Mouse (Mus musculus): ENCODE measurements around the gene Rapgef4. TPM values are rescaled to one million over a fixed set of nuclear protein-coding genes. Genes with fewer than 3 reads are reported as not detected.

The Rapgef4 gene
- total RNA-seq, 2 experiments from 2014 or later = 1.2 to 4.2 TPM

- DNase-seq (ENCODE audit: low spot score) = no peak
These were observed 197.0 kb downstream of the Rapgef4 start for GRCm38 (mm10) chr2:72178025-72178424.

GRCm38 (mm10) chr2:72178515-72178914 lies 197.5 kb downstream of the Rapgef4 start:
- DNase-seq (ENCODE audit: low spot score) = no peak

DNA sequence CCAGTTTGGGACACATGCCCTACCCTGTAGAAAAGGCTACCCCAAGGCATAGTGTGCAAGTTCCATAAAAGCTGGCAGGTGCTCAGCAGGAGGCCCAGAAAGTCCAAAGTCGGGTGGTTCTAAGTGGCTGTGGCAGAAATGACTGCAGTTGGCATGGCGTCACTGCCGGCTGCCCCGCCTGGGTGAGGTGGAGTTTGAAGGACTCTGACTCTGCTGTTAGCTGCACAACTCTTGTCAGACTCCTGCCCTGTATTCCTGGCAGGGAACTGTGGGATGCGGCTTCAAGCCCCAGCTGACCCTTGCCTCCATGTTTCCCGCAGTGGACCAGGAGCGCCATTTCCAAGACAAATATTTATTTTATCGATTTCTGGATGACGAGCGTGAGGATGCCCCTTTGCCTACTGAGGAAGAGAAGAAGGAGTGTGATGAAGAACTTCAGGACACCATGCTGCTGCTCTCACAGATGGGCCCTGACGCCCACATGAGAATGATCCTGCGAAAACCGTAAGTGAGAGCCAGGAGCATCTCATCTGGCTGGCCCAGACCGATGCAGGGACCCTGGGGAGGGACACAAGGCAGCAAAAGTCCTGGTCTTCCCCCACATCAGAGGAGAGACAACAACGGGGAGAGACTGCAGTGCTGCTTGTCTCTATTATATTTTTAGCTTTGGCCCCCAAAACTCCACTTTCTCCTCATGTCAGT lies 198.7 kb downstream of the Rapgef4 start:
- no peak for DNase-seq (ENCODE audit: low spot score)

GRCm38 (mm10) chr2:72181443-72181842 lies 200.4 kb downstream of the Rapgef4 start:
- DNase-seq (ENCODE audit: low spot score) = no peak

DNA sequence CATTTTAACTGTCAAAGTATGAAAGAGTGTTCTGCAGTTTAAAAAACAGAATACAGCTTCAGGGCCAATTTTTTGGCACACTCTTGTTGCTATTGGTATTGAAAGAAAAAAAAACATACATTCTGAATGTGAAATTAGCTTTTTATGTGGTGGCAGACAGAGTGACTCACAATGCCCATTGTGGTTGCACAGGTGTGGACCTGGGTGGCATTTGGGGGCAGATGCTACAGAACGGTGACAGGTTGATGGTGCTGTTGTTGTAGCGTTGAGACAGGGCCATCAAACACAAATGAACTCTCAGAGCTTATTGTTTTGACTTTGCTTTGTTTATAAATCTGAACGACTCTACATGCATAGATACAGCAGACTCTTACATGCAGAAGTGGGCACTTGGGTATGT lies 202.7 kb downstream of the Rapgef4 start:
- no peak for DNase-seq (ENCODE audit: low spot score)

DNA sequence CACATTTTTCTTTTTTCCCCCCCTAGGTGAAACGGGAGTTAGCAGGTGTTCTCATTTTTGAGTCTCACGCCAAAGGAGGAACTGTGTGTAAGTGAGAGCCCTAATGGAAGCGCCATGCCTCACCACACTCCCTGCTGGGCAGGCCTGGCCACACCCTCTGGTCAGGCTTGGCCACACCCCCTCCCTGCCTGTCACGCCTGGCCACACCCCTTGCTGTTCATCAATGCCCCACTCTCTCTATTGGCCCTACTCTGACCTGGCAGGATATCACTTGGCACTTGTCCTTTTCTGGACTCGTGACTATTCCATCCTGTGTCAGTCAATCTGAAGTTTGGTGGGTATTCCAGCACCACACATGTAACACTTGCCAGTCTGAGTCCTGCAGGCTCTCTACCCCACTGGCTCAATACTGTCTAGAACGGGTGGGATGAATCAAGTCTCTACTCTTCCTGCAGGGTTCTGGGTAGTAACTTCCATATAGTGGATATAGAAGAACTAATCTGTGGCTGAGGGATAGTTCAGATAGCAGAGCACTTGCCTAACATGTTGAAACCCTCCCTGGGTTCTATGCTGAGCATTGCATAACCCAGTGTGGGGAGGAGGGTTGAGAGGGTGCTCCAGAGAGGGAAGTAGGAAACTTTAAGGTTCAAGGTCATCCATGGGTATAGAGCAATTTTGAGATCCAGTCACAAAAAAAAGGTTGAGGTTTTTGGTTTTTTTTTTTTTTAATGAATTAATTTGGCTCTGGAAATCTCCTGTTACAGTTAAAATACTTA lies 215.3 kb downstream of the Rapgef4 start:
- no peak for DNase-seq (ENCODE audit: low spot score)

DNA sequence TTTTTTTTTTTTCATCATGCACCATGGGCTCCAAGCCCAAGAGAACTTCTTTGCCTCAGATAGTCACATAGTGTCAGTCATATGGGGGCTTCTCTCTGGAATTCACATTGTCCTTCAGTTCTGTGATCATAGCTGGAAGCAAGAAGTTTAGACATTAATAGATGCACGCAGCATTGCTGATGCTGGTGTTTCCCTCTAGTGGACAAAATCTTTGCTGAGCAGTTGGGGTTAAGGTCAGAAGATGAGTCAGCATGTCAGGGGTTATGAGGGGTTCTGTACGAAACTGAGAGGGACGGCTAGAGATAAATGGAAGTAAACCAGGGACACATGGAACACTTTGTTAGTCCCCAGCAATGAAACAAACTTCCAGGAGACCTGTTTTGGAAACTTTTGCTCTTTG lies 216.0 kb downstream of the Rapgef4 start:
- DNase-seq (ENCODE audit: low spot score) = no peak

DNA sequence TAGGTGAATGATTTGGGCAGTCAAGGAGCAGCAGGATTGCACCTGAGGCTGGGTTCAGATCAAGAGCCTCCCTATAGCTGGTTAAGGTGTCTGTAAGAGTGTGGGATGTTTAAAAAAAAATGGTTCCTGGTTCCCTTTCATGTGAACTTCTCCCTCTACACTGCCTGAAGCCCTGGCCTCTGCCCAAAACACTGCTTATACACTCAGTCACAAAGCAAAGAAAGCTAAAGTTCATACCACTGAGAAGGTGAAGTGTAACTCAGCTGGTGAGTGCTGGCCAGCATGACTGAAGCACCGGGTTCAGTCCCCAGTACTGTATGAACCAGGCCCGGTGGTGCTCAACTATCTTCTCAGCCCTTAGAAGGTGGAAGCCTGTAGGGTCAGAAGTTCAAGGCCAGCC lies 218.4 kb downstream of the Rapgef4 start:
- DNase-seq (ENCODE audit: low spot score) = no peak

DNA sequence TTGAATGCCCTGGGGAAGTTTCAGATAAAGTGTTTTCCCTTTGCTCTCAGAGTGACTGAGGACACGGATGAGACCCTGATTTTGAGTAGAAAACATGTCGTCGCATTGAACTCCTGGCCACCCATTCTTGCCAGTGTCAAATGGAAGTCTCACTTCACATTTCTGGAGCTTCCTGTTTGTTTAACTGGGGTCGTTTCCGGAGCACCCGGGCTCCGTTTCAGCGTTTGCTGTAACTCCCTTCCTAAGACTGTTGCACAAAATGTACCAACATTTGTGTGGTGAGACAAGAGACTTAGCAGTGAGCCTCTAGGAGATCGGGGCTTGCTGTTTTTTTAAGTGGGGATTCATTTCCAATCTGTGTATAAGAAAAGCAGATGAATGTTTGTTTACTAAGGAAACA lies 220.5 kb downstream of the Rapgef4 start:
- DNase-seq (ENCODE audit: low spot score) = no peak

GRCm38 (mm10) chr2:72202252-72202651 lies 221.2 kb downstream of the Rapgef4 start:
- no peak for DNase-seq (ENCODE audit: low spot score)

GRCm38 (mm10) chr2:72203609-72204008 lies 222.6 kb downstream of the Rapgef4 start:
- DNase-seq (ENCODE audit: low spot score) = peak; percentile 84

GRCm38 (mm10) chr2:72205869-72206268 lies 224.8 kb downstream of the Rapgef4 start:
- no peak for DNase-seq (ENCODE audit: low spot score)

GRCm38 (mm10) chr2:72206530-72207248 lies 225.6 kb downstream of the Rapgef4 start:
- no peak for DNase-seq (ENCODE audit: low spot score)

GRCm38 (mm10) chr2:72217336-72217735 lies 236.3 kb downstream of the Rapgef4 start:
- DNase-seq (ENCODE audit: low spot score) = no peak

- peak; percentile 37 for DNase-seq (ENCODE audit: low spot score)
These were observed 238.9 kb downstream of the Rapgef4 start for GRCm38 (mm10) chr2:72219921-72220320.

DNA sequence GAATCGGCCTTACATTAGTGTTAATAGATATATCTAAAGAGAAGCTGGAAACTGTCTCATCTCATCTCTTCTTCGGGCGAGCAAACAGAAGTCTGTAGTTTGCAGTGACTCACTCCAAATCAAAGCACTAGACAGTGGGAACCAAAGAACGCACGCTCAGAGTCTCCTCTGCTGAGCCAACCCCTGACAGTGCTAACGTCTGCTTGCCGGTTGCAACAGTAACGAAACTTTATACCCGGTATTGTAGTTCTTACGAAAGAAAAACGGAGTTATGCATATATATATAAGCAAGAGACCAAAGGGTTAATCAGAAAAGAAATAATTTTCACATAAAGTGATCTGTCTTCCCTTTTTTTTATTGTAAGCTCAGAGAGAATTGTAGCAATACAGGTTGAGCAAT lies 240.2 kb downstream of the Rapgef4 start:
- DNase-seq (ENCODE audit: low spot score) = no peak

GRCm38 (mm10) chr2:72221706-72222105 lies 240.7 kb downstream of the Rapgef4 start:
- no peak for DNase-seq (ENCODE audit: low spot score)

DNA sequence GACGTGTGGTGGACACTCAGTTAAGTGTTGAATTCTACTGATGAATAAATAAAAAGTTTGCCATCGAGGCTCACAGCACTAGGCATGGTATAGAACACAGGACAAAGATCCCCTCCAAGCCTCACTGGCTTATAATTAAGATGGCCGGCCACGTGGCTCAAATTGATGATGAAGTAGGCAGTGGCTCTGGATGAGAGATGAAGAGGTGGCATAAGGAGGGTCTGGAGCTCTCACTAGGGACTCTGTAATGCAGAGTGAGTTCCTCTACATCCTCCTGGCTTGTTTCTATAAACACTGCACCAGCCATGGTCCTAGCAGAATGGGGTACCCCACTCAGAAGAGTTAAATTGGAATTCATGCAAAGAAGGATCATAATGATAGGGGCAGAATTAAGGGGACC lies 241.2 kb downstream of the Rapgef4 start:
- DNase-seq (ENCODE audit: low spot score) = no peak

DNA sequence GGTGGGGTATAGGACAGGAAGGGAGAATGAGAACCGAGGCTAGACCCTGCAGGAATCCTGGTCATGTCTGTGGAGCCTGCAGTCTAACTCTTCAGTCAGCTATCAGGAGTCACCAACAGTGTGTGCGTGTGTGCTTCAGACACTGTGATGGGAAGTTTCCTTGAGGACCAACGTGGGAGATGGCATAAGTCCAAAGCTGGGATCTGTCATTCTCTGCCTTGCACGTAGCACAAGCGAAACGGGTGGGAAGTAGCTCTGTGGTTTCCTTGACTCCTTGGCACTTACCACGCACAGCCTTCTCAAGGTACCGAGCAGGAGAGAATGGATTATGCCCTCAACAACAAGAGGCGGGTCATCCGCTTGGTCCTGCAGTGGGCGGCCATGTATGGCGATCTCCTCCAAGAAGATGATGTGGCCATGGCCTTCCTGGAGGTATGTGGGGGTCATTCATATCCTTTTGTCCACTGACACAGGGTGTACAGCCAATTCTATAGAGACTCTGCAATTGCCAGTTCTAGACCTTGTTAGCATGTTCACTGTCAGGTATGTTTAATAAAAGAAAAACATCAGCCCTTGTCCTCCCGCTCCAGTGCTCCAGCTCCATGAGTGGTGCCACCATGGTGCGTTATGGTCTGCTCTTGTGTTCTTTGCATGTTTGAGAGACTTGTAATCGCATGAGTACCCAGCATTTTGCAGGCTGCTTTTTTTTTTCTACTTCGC lies 241.9 kb downstream of the Rapgef4 start:
- DNase-seq (ENCODE audit: low spot score) = no peak

DNA sequence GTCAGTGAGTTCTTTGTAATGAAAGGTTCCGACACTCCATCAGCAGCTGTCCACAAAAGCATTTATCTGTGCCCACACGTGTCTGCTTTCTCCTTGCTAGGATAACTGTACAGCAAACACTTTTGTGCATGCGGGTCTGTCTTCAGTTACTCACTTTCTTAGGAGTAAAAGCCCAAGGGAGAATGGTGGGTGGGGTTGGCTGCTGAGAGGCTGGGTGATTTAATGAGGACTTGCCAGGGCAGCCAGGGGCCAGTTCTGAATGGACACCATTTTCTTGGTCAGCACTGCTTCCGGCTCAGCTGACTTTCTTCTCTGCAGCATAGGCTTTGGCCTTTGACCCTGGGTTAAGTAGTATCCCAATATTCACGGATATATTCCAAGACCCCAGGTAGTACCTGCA lies 242.4 kb downstream of the Rapgef4 start:
- DNase-seq (ENCODE audit: low spot score) = no peak

DNA sequence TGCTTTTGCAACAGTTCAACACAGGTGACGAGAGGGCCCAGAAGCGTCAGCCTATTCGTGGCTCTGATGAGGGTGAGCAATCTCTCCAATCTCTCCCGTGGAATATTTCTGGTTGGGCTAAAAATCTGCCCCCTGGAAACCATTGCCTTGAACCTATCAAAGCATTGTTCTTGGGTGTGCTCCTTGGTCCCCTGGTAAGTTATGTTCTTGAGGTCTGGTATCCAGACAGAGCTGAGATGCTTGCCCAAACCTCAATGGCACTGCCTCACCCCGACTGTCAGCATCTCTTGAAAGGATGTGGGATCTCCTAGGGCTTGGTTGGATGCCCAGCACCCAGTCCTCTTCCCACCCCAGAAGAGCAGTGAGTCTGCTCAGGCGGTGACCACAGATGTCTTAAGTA lies 245.0 kb downstream of the Rapgef4 start:
- no peak for DNase-seq (ENCODE audit: low spot score)

- no peak for DNase-seq (ENCODE audit: low spot score)
These were observed 246.4 kb downstream of the Rapgef4 start for GRCm38 (mm10) chr2:72227416-72227815.
